Mouse (Mus musculus) heart, postnatal 0 days (tissue): ENCODE measurements around the gene Mrpl47.
A peak's percentile ranks its signal among the peaks of the same experiment; 100 is the strongest.

ENCODE experiments used
- CTCF ChIP-seq: IDR thresholded peaks from 2 replicates; pipeline ENCODE4 v1.5.1; 2016; ENCODE audit warnings: antibody characterized with exemption, control low read depth, low read depth
- EP300 ChIP-seq: IDR thresholded peaks from 2 replicates; pipeline ENCODE4 v1.6.1; 2016; ENCODE audit warnings: antibody characterized with exemption, low read depth

DNA sequence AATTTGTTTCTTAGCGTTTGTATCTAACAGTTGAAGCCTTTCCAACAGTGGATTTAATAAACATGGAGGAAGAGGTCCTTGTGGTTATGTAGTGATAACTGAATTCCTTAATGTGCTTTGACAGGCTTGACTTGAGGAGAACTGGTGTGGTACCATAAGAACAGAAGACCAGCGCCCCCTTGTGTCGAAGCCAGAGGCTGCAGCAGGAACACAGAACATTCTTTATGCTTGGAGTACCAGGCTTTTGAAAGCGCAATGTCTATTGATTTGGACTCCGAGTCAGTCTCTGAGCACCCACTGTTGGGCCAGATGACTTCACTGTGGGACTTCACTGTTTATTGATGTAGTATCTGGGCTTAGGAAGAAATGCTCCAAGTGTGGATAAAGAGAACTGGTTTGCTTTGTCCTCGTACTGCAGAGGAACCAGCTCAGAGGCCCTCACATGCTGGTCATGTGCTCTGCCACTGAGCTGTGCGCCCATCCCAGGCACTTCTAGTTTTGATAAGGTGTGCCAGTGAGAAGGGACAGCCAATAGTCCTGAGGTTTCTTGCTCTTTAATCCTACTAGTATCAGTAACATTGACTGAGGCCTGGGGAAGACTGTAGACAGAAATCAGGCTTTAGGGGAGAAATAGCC is 39.1 kb downstream of the Mrpl47 start:
- TF ChIP-seq CTCF (peak; percentile 94), EP300 (no peak)
